Mouse (Mus musculus) testis, adult 2 months (tissue): ENCODE results near the gene Golph3.

Experiments used
- CTCF ChIP-seq: fragments of 200-500 bp; IDR thresholded peaks from 2 replicates; pipeline ENCODE4 v1.5.1; 2012; ENCODE audit warnings: low read depth, mild to moderate bottlenecking, inconsistent platforms, low read length, moderate library complexity; ENCODE audit not compliant: control insufficient read depth, insufficient read depth, insufficient replicate concordance
- POLR2A ChIP-seq: fragments of 200-500 bp; IDR thresholded peaks from 2 replicates; pipeline ENCODE4 v1.6.1; 2012; ENCODE audit warnings: low read depth, mild to moderate bottlenecking, inconsistent platforms, low read length, moderate library complexity; ENCODE audit not compliant: control insufficient read depth

GRCm38 (mm10) chr15:12371183-12371582 is 49.9 kb downstream of the Golph3 start:
- TF ChIP-seq CTCF (peak; percentile 62; the same call in 1 of the 2 replicates), POLR2A (no peak)
